Mouse (Mus musculus) gastrocnemius, postnatal 36 days (tissue): Measurements from ENCODE around the gene Eps8l3. TPM values are rescaled to one million over a fixed set of nuclear protein-coding genes. Genes with fewer than 3 reads are reported as not detected.

Experiments used
- DNase-seq, 2 experiments: peaks; one replicate each; pipeline ENCODE4 v3.0.0; 2022
- intact Hi-C: fragments of 180-260 bp; cut with DNase I; formaldehyde crosslinking; loops from one replicate; pipeline ENCODE4 v1.15.1; 2025
- long read RNA-seq, 2 experiments: library from polyadenylated mRNA; stranded (forward); transcript quantifications; one replicate each; pipeline ENCODE4 v2.0.0; 2021
- total RNA-seq, 2 experiments: library from RNA; stranded (reverse); gene quantifications; 2 replicates each; pipeline ENCODE4 v1.2.3; 2021

Gene Eps8l3
- not detected for total RNA-seq
- long read RNA-seq, experiment 1: 0 reads
- long read RNA-seq, experiment 2: 0 reads

GRCm38 (mm10) chr3:107877005-107877404 lies at the start of gene Eps8l3:
Gene Eps8l3, plus strand, starts transcription at chr3:107877229.
- no peak for DNase-seq
- intact Hi-C loops: no loop called here

- intact Hi-C loops: no loop called here
- DNase-seq: no peak
Observed at GRCm38 (mm10) chr3:107827873-107828405, 49.1 kb upstream of the Eps8l3 start.

- intact Hi-C loops: no loop called here
- DNase-seq: peak in 1 of 2 experiments; percentile 27
Observed at GRCm38 (mm10) chr3:107828518-107828917, 48.5 kb upstream of the Eps8l3 start.

- no peak for DNase-seq
- intact Hi-C loops: no loop called here
Observed at GRCm38 (mm10) chr3:107828997-107829396, 48.0 kb upstream of the Eps8l3 start.

- intact Hi-C loops: no loop called here
- peak; percentile 73 to 79 for DNase-seq
Observed at GRCm38 (mm10) chr3:107829625-107830024, 47.4 kb upstream of the Eps8l3 start.

GRCm38 (mm10) chr3:107831875-107832554 lies 45.0 kb upstream of the Eps8l3 start:
- peak in 1 of 2 experiments; percentile 31 for DNase-seq
- intact Hi-C loops: no loop called here

- intact Hi-C loops: no loop called here
- DNase-seq: peak in 1 of 2 experiments; percentile 11
Observed at GRCm38 (mm10) chr3:107832645-107833044, 44.4 kb upstream of the Eps8l3 start.

GRCm38 (mm10) chr3:107833370-107833769 lies 43.7 kb upstream of the Eps8l3 start:
- intact Hi-C loops: no loop called here
- DNase-seq: no peak

- peak in 1 of 2 experiments; percentile 13 for DNase-seq
- intact Hi-C loops: no loop called here
Observed at GRCm38 (mm10) chr3:107833872-107834341, 43.1 kb upstream of the Eps8l3 start.

GRCm38 (mm10) chr3:107835301-107835700 lies 41.7 kb upstream of the Eps8l3 start:
- DNase-seq: peak in 1 of 2 experiments; percentile 4
- intact Hi-C loops: no loop called here

GRCm38 (mm10) chr3:107839855-107840254 lies 37.2 kb upstream of the Eps8l3 start:
- intact Hi-C loops: no loop called here
- no peak for DNase-seq

- peak in 1 of 2 experiments; percentile 25 for DNase-seq
- intact Hi-C loops: no loop called here
Observed at GRCm38 (mm10) chr3:107840855-107841254, 36.2 kb upstream of the Eps8l3 start.

GRCm38 (mm10) chr3:107841370-107841769 lies 35.7 kb upstream of the Eps8l3 start:
- intact Hi-C loops: no loop called here
- DNase-seq: peak; percentile 77 to 84

GRCm38 (mm10) chr3:107843406-107843805 lies 33.6 kb upstream of the Eps8l3 start:
- intact Hi-C loops: no loop called here
- DNase-seq: no peak

GRCm38 (mm10) chr3:107844001-107844400 lies 33.0 kb upstream of the Eps8l3 start:
- peak in 1 of 2 experiments; percentile 33 for DNase-seq
- intact Hi-C loops: no loop called here

- DNase-seq: no peak
- intact Hi-C loops: no loop called here
Observed at GRCm38 (mm10) chr3:107844499-107844898, 32.5 kb upstream of the Eps8l3 start.

- no peak for DNase-seq
- intact Hi-C loops: no loop called here
Observed at GRCm38 (mm10) chr3:107846175-107846574, 30.9 kb upstream of the Eps8l3 start.

- no peak for DNase-seq
- intact Hi-C loops: no loop called here
Observed at GRCm38 (mm10) chr3:107846835-107847234, 30.2 kb upstream of the Eps8l3 start.

GRCm38 (mm10) chr3:107848126-107848525 lies 28.9 kb upstream of the Eps8l3 start:
- no peak for DNase-seq
- intact Hi-C loops: no loop called here

GRCm38 (mm10) chr3:107849000-107849692 lies 27.9 kb upstream of the Eps8l3 start:
- intact Hi-C loops: no loop called here
- DNase-seq: no peak

GRCm38 (mm10) chr3:107849693-107850031 lies 27.4 kb upstream of the Eps8l3 start:
- DNase-seq: no peak
- intact Hi-C loops: no loop called here
